Mouse (Mus musculus) heart, adult 9 months (tissue): Measurements from ENCODE around the gene Greb1.

Experiments used
- DNase-seq, 2 experiments: peaks; one replicate each; pipeline ENCODE4 v3.0.0; 2022; ENCODE audit warnings: low spot score in 2 of 2

The Greb1 gene

DNA sequence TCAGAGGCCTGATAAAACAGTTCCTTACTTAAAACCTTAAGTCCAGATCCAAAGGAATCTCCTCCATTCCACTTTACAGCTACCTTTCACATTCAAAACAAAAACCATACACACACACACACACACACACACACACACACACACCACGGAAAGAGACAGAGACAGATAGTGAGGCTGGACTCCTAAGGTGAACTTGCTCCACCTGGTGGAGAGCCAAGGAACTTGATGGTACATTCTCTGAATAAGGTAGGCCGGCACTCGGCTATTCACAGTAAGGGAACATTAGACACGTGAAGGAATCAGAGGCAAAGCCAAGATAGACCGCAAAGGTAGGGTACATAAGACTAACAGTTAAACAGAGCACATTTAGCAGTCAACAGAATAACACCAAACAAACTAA lies 4.8 kb upstream of the Greb1 start:
- DNase-seq = peak; percentile 33 to 66

DNA sequence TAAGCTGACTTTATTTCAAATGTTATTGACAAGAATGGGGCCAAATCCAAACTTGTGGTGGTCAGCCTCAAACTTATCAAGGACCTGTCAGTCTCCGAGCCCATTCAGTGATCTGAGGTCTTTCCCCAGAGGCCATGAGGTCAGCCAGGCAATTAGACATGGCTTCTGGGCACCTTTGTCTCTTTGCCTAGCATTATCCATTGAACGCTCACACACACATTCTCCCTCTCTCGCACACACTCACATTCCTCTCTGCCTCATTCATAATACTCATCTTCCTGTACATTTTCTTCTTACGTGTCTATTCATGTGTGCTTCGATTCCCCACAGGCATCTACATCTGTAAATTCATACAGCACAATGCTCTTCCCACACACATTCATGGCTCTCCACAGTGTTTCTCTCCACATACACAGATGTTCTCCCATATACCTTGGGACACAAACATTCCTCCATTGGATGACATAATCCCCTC lies 3.3 kb upstream of the Greb1 start:
- DNase-seq = no peak

DNA sequence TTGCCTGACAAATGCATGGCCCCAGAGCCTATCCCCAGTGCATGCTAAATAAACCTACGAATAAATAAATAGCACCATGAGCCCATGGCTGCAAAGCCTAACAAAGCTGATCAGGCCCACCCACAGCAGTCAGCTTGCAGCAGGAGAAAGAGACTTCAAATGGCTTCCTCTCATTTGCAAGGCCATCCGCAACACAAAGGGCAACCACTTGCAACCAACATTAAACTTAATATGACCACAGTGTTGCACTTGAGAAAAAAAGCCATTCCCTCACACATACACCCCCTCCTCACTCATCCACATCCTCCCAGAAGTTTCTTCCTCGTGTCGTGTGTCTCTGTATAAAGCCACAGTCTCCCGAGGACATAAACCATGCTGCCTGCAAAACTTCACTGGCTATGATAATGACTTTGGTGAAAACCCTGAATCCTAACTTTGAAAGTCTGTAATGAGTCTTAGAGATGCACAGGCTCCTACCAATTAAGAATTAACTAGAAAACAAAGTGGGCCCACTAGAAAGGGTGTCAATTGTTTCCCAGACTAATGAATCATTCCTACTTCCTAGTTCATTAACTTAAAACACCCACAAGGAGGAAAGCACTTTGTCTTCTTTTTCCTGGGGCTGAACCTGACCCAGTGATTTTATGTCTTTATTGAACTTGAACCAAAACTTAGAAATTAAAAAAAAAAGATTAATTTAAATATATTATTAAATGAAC lies 2.7 kb upstream of the Greb1 start:
- no peak for DNase-seq

DNA sequence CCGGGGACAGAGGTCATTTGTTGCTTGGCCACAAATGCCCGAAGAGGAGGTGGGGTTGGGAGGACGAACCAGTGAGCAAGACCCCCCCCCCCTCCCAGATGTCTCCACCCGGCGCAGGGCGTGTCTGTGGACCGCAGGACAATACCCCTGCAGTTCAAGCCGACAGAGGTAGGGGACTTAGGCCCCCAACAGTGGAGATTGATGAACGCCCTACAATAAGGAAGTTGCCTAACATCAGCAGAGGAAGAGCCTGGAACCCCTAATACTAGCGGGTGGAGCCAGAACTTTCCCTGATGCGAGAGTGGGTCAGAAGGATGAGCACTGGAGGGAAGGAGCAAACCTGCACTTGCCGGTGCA lies 251 bp upstream of the Greb1 start:
- DNase-seq = no peak

DNA sequence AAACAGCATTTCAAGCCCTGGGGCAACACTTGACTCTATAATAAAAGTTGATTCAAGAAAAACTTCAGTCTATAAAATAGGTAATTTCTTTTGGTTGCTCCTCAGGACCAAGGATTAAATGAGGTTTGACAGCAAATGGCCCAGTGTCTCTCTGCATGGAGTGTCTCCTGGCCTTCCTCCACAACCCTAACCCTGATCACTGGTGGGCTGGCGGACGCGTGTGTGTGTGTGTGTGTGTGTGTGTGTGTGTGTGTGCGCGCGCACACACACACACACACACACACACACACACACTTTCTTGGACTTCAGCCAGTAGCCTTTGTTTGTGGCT lies 793 bp downstream of the Greb1 start:
- DNase-seq = no peak

DNA sequence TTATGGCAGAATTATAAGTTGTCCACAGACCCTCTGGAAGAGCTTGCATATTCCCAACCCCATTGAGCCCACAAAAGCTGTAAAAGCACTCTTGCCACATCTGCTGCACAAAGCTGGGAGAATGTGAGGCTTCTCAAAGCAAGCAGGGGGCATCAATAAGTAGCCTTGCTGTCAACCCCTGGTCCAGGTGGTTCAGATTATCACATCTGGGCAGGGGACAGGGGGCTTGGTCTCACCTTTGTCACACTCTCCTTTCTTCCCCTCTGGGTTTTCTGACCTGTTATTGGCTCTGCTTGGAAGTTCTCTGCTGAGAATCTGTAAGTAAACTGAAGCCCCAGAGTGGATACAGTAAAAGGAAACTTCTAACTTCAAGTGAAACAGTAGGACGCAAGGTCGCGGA lies 1.8 kb downstream of the Greb1 start:
- no peak for DNase-seq

DNA sequence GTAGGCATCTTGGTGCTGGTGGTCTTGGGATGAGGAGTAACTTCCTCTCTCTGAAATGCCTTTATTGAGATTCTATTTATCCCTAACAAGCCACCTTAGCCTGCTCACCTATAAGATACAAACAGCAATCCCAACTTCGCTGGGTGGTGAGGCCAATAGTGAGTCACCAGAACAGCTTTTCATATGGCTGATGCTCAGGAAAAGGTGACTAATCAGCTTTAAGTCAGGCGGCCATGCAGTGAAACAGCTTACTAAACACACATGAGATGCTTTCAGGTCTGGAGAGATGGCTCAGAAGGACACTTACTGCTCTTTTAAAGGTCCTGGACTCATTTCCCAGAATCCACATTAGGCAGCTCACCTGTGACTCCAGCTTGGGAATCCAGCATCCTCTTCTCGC lies 4.9 kb downstream of the Greb1 start:
- DNase-seq = no peak

DNA sequence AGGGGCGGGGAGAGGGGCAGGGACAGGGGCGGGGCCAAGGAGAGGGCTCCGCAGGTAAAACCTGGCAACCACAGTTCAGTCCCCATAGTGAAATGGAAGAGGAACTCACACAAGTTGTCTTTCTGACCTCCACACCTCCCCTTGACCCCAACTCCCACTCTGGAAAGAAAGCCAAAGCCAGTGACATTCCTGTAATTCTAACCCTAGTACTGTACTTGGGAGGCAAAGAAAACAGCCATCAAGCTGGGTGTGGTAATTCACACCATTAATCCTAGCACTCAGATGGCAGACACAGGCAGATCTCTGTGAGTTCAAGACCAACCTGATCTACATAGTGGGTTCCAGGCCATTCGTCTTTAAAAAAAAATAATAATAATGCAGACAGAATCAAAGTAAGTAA lies 7.3 kb downstream of the Greb1 start:
- DNase-seq = no peak

DNA sequence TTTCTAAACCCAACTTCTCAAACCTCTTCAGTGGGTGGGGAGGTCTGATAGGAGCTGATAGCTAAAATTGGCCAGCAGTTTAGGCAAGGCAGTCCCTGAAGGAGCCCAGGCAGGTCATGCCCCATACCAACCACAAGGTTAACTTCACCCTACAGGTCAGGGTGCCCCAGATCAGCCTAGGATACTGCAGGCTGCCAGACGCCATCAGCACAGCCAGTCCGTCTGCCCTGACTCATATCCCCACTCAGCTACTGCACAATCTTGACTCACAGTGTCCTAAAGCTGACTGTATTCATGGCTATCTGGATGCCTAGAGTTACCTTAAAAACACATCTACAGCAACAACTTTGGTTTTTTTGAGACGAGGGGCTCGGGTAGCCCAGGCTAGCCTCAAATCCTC lies 10.2 kb downstream of the Greb1 start:
- DNase-seq = no peak

DNA sequence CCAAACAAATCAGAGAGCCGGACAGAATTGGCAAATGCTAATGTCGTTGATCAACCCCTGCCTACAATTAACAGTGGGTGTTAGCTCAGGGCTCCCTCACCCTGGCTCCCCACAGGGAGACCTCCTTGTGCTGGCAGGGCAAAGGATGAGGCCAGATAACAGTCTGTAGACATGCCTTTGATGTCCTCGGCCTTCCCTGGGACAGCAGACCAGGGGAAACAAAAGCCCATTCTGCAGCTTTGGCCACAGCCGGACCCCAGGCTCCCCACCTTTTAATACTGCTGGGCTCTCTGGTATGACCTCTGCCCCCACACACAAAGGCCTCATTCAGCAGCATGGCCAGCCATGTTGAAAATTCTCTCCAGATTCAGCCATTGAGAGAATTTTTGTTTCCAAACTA lies 10.9 kb downstream of the Greb1 start:
- no peak for DNase-seq

DNA sequence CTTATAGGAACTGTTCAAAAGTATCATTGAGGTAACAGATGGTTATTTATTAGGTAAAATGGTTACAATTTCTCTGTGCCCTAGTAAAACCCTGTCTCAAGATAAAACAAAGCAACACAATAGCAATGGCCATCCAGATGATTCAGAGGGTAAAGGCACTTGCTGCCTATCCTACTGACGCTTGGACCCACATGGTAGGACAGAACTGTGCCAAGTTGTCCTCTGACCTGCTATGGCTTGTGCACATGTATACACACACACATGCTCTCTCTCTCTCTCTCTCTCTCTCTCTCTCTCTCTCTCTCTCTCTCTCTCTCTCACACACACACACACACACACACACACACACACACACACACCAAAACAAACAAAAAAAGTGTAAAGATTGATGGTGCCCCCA lies 11.5 kb downstream of the Greb1 start:
- no peak for DNase-seq

DNA sequence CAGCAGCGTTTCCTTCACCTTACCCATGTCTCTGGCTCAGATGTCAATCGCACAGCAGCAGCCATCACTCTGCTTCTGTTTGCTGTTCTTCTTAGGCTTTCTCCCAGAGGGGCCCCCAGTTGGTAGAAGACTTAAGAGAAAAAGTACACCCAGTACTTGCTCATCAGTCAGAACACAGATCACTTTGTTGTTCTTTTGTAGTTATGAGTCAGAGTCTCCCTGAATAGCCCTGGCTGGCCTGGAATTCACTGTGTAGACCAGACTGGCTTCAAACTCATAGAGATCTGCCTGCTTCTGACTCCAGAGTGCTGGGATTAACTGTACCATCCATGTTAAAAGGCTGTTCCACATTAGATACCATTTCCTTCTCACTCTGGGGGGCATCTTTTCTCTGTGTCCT lies 12.1 kb downstream of the Greb1 start:
- no peak for DNase-seq

DNA sequence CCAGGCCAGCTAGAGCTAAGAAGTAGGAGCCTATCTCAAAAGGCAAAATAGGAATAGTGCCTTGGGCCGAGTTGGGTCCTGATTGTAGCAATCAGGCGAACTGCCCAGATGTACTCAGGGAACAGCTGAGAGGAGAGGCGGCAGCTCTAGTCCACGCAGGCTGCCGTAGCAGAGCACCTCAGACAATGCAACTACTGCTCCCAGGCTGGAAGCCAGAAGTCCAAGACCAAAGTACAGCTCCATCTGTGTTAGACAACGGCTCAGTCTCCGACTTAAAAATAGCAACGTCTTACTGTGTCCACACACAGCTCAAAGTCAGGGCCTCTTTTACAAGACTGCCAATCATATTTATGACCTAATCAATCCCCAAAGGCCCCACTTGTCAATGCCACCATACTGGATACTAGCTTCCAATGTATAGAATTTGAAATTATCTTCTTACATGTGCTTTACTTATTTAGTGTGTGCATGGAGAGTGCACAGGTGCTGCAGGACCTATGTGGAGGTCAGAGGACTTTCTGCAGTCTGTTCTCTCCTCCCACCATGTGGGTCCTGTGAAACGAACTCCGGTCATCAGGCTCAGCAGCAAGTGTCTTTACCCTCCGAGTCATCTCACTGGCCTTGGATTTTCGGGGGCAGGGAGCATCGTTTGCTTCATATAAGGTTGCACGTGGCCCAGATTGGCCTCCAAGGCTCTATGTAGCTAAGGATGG lies 19.5 kb downstream of the Greb1 start:
- no peak for DNase-seq

DNA sequence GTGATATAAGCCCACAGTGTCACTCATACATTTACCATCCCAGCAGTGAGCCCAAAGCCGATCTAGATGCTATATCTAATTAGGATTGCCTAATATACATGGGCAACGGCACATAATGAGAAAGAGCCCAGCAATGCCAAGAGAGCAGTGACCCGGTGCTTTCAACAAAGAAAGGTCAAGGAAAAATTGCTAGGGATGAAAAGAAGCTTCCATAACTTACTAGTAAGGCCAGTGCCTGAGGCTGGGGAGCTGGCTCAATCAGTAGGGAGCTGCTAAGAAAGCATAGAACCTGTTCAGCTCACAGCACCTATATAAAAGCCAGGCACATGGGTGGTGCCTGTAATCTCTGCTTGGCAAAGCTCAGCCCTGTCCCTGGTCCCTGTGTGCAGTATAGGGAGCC lies 20.4 kb downstream of the Greb1 start:
- no peak for DNase-seq

DNA sequence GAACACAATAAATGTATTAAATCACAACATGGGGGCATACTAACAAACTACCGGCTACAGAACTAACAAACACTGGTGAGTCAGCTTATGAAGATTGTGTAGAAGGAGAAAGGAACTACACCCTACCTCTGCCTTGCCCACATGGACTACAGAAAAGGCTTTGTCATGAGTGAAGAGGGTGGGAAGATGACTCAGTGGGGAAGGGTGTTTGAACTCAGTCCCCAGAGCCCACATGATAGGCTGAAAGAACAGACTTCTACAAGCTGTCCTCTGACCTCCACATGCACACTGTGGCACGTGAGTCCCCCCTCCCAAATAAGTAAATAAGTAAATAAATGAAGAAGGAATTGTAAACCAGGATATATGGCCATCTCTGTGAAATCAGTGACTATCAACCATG lies 21.5 kb downstream of the Greb1 start:
- DNase-seq = no peak

DNA sequence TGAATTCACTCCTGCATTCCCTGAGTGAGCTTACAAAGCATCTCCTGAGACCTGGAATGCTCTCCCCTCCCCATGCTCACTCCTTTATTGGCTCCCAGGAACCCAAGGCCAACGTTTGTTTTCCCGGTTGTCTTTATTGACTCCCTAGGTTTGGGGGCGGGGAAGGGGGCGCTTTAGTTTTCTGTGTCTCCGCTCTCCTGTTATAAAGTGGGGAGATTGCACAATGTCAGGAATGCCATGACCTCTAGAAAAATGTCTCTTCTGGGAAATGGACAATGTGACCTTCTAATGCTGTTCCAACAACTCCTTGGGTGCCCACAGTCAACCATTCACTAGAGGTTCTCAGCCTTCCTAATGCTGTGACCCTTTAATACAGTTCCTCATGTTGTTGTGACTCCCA lies 22.2 kb downstream of the Greb1 start:
- DNase-seq = no peak

DNA sequence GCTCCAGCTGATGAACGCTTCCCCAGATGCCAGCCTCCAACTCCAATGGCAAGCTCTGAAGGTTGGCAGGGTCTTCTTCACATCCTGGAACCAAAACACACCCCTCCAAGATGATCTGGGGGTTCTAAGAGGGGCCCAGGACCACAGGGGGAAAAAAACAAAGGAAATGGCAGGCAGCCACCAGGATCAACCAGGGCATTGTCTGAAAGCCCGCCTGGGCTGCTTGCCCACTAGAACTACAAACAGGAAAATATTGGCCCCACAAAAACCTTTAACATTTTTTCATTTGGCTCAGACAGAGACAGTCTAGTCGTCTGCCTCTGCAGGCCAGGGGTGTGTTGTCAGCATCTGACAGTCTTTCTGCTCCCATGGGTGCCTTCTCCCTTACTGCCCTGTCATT lies 25.3 kb downstream of the Greb1 start:
- no peak for DNase-seq

DNA sequence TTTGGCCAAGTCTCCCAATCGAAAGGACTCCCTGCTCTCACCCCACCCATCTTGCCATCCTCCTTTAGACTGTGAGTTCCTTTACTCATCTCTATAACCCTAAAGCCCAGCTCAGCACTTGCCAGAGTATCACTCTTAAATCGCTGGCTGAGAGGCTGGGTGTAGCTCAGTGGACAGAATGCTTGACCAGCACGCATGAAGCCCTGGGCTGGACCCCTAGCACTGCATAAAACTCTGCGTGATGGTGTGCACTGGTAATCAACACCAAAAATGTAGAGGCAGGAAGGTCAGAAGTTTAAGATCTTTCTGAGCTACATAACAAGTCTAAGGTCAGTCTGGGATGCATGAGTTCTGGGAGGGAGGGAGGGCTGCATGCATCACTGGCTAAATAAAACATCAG lies 26.1 kb downstream of the Greb1 start:
- DNase-seq = no peak

DNA sequence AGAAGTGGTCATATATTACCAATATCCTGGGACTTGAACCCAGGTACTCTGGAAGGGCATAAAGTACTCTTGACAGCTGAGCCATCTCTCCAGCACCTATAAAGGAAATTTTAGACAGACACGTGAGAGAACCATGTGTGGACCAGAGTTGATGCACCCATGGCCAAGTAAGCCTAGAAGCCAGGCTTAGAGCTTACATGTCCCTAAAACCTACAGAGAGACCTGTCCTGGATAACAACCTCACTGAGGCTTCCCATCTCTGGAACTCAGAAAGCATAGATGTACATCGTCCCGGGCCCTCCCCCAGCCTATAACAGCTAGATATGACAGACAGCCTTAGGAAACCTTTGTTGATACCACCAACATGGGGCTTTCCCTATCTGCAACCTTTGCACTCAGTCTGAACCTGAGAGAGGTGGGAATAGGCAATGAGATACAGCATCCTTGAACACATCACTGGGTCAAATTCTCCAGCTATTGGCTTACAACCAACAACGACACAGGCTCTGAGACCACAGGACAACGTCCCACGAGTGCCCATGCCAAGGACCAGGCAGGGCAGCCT lies 31.0 kb downstream of the Greb1 start:
- no peak for DNase-seq

DNA sequence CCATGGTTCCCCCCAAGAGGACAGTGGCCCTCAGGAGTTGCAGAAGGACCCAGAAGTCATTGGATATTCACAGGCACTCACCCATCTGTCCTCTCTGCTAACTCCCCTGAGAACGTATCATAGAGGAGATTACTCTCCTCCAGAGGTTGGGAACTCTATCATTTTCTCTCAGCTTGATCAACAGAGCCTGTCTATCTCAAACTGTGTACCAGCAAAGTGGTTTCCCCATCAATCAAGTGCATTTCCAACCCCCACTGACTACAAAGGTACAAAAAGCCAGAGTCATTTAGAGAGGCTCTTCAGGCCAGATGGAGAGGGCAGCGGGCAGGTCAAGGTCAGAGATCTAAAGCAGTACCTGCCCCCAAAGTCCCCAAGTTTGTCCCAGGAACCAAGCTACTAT lies 32.0 kb downstream of the Greb1 start:
- DNase-seq = no peak

DNA sequence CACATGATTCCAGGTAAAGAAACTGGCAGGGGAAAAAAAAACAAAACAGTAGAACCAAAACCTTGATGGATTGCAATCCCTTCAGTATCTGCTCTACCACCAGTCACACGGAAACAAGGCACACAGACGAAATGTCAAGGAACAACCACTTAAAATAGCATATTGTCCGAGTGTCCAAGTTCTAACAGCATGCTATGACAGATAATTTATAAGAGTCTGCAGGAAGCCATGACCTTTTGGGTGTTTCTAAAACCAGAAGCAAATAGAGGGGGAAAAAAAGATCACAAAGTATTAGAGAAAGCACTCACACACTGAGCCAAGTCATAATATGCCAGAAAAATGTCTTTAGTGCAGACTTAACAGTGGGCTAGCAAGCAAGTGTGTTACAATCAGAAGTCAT lies 32.4 kb downstream of the Greb1 start:
- no peak for DNase-seq

DNA sequence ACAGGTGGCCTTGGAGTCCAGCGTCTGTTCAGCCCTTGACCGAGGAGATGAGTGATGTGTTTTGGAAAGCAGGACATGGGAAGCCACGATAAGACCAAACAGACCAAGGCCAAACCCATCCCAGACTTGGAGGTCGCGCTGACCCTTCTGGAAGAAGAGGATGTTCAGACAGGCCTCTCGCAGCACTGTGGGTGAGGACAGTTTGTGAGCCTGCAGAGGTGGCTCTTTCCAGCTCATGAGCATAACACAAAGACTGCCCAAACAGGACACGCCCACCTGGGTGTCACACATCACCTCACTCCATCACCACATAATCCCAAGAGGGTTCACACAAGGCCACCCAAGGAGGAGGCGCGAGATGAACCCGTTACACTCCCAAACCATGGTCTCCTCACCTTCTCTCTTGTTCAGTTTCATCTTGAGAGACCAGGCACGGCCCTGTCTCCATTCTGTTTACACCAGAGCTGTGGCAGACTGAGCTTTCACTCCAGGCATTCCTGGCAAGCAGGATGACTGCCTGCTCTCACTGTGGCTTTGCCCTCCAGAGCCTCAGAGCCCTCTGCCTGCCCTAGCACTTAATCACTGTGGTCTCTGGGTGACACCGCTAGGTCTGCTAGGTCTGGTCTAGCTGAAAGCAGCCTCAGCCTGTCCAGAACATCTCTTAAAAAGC lies 35.8 kb downstream of the Greb1 start:
- DNase-seq = no peak
